Mouse (Mus musculus) lung, embryonic 14.5 days (tissue): ENCODE data around the gene Sh3bp5. TPM values are rescaled to one million over a fixed set of nuclear protein-coding genes. Genes with fewer than 3 reads are reported as not detected.

Experiments used
- ATAC-seq: fragments of 200-750 bp; cut with Nextera tagmentation; 2 replicates; pipeline ENCODE4 v1.8.0; 2017; ENCODE audit warnings: mild to moderate bottlenecking, moderate TSS enrichment, moderate library complexity; ENCODE audit not compliant: insufficient read depth
- DNase-seq: peaks from one replicate; pipeline ENCODE4 v3.0.0-alpha.2; 2015
- H3K27ac ChIP-seq: fragments of 300-500 bp; sonication (generic); 2 replicates; pipeline ENCODE4 v1.5.1; 2014; ENCODE audit warnings: low read depth, mild to moderate bottlenecking, moderate library complexity
- H3K27me3 ChIP-seq: fragments of 300-500 bp; sonication (generic); 2 replicates; pipeline ENCODE4 v1.6.1; 2014; ENCODE audit warnings: low read length, control low read depth; ENCODE audit not compliant: insufficient read depth
- H3K36me3 ChIP-seq: fragments of 300-500 bp; sonication (generic); 2 replicates; pipeline ENCODE4 v1.6.1; 2014; ENCODE audit warnings: control low read depth; ENCODE audit not compliant: insufficient read depth
- H3K4me1 ChIP-seq: fragments of 300-500 bp; sonication (generic); 2 replicates; pipeline ENCODE4 v1.6.1; 2014; ENCODE audit warnings: antibody characterized with exemption, control low read depth; ENCODE audit not compliant: insufficient read depth
- H3K4me2 ChIP-seq: fragments of 300-500 bp; sonication (generic); 2 replicates; pipeline ENCODE4 v1.6.1; 2014; ENCODE audit warnings: mild to moderate bottlenecking
- H3K4me3 ChIP-seq: fragments of 300-500 bp; sonication (generic); 2 replicates; pipeline ENCODE4 v1.5.1; 2014; ENCODE audit warnings: low read depth, low read length
- H3K9ac ChIP-seq: fragments of 300-500 bp; sonication (generic); 2 replicates; pipeline ENCODE4 v1.6.1; 2014
- H3K9me3 ChIP-seq: fragments of 300-500 bp; sonication (generic); 2 replicates; pipeline ENCODE4 v1.6.1; 2016; ENCODE audit warnings: low read depth, low read length, control low read depth
- CTCF ChIP-seq: IDR thresholded peaks from 2 replicates; pipeline ENCODE4 v1.5.1; 2016; ENCODE audit warnings: antibody characterized with exemption, low read depth
- WGBS: fragments of 180-500 bp; shearing (Covaris S2); extraction: QIAGEN DNeasy Blood & Tissue Kit; methylation state at CpG from one replicate; pipeline ENCODE4 v1.1.7; 2014; 5-methylcytosine and 5-hydroxymethylcytosine counted together
- polyA plus RNA-seq: library from polyadenylated mRNA; unstranded; fragments of >200 nt; fragmentation: Nextera tagmentation; extraction: Ambion mirVana; gene quantifications from 2 replicates; pipeline ENCODE4 v1.2.1, GENCODE M21; 2014

Sh3bp5 gene
- polyA plus RNA-seq, result 12.8 and 14.8 TPM in 2 replicates

DNA sequence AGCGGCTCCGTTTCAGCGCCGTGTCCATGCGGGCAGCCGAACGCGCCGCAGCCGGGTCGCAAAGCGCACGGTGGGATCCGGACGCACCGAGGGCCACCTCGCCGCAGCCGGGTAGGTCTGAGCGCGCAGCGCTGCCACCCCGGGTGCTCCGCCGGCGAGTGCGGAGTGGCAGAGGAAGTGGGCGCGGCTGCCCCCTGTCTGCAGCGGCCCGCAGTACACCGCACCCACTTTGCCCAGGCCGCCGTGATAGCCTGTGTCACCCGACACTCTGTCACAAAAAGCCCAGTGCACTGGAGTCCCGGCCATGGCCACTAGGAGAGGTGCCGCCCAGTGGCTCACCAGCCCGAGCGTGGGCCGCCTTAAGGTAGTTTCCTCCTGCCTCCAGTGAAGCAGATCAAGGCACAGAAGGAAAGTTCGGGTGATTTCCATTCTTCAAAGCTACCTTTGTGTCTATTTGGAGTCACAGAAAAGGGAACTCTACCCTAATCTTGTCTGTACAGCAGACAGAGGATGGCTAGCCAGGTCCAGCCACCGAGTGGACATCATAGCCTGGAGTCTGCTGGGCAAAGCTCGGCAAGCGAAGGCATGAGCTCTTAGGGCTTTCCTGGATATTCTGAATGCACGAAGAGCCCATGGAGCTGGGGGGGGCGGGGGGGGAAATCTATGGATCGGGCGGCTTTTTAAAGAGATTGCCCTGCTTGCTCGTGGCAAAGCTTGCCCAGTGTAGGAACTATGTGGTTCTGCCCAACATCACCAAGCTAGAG, at the start of gene Sh3bp5:
TSS of gene Sh3bp5 (minus strand) at position 149 of the 764 bp plus-strand sequence.
- 7% methylated on average over 49 of the region's 49 CpGs for WGBS
- Histone ChIP-seq H3K9ac (peak within 1 kb of the TSS; percentile 64), H3K4me2 (peak within 1 kb of the TSS; percentile 88), H3K27me3 (no peaks in the 10 kb centered on the region), H3K4me1 (peaks cover 14% of the 10 kb centered on the region), H3K9me3 (no peaks in the 10 kb centered on the region), H3K4me3 (peak within 1 kb of the TSS; percentile 70), H3K36me3 (no peaks in the 10 kb centered on the region), H3K27ac (no peak within 1 kb of the TSS; the same call in 1 of the 2 replicates)
- peak; percentile 90 for ATAC-seq
- peak; percentile 92 for TF ChIP-seq CTCF
- peak; percentile 92 for DNase-seq

DNA sequence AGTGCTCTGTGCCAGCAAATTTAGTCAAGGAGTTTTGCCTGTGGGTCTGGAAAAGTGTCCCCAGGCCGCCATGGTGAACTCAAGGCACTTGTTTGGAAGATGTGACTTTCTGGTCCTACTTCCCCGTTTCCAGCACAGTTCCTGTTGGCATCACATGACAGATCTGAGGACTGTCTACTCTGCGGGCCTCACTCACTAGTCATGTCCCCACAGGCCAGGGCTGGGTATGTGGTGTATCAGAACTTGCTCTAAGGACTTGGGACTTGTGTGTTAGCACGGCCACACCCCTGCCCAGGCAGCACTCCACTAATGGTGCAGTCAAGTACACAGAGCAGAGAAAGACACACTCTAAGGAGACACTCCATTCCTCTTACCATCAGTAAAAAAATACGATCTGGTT, 46.5 kb upstream of the Sh3bp5 start:
- no peak for DNase-seq
- H3K4me3 ChIP-seq, result no peak overlapping the region

DNA sequence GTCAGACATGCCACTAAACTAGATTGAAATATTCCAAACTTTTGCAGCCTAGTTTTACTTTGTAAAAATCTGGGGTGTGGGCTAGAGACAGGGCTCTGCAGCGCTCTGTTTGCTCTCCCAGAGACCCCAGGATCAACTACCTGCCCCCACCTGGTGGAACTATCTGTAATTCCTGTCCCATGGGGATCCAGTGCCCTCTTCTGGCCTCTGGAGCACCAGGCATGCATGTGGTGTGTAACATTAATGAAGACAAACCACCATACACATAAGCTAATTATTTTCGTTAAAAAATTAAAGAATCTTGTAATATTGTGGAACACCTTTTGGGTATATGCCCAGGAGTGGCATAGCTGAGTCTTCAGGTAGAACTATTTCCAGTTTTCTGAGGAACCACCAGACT, 37.4 kb upstream of the Sh3bp5 start:
- no peak overlapping the region for H3K27ac ChIP-seq
- no peaks in the 10 kb centered on the region for H3K9me3 ChIP-seq
- H3K27me3 ChIP-seq, result no peaks in the 10 kb centered on the region
- TF ChIP-seq CTCF, result peak; percentile 26; the same call in 1 of the 2 replicates
- DNase-seq (no peak), ATAC-seq (no peak)
- no peaks in the 10 kb centered on the region for H3K4me1 ChIP-seq
- no peak overlapping the region for H3K4me3 ChIP-seq
- H3K36me3 ChIP-seq, result peaks cover 1% of the 10 kb centered on the region; the same call in 1 of the 2 replicates
- no peak overlapping the region for H3K4me2 ChIP-seq
- WGBS, result 76% methylated on average over 2 of the region's 2 CpGs
- H3K9ac ChIP-seq, result no peak overlapping the region

More for the DNA sequence above, 46.5 kb upstream of the Sh3bp5 start:
- H3K36me3 ChIP-seq, result peaks cover 92% of the 10 kb centered on the region
- H3K4me2 ChIP-seq, result no peak overlapping the region
- H3K4me1 ChIP-seq, result no peaks in the 10 kb centered on the region
- H3K9ac ChIP-seq, result no peak overlapping the region
- 88% methylated on average over 5 of the region's 5 CpGs for WGBS
- no peaks in the 10 kb centered on the region for H3K9me3 ChIP-seq
- H3K27ac ChIP-seq, result no peak overlapping the region
- ATAC-seq, result no peak
- no peak for TF ChIP-seq CTCF
- no peaks in the 10 kb centered on the region for H3K27me3 ChIP-seq

DNA sequence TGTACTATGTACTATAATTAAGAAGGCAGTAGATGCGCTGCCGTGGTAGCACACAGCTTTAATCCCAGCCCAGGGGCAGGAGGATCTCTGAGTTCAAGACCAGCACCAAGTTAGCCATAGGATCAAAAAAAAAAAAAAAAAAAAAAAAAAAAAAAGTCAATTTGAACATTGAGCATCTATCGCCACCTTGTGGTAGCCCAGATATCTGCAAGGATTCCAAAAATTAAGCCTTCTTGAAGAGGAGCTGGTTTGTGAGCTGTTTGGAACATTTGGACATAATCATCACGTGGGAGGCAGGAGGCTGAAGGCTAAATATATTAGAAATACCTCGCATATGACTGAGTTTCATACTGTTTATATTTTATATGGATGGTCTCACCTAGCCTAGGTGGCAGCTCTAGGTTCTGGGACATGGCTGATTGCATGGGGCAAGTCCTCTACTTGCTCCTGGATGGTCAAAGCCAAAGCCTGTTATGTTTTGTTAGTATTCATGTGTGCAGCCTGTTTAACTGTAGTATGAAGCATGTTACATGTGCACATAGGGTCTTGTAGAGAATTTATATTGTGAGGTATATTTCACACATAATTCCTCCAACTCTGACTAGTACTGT, 36.7 kb upstream of the Sh3bp5 start:
- H3K4me1 ChIP-seq, result no peaks in the 10 kb centered on the region
- TF ChIP-seq CTCF, result peak; percentile 81
- H3K4me3 ChIP-seq, result no peak overlapping the region
- WGBS, result 5% methylated on average over 5 of the region's 5 CpGs
- ATAC-seq (no peak), DNase-seq (peak; percentile 92)
- H3K9me3 ChIP-seq, result no peaks in the 10 kb centered on the region
- no peak overlapping the region for H3K27ac ChIP-seq
- no peaks in the 10 kb centered on the region for H3K36me3 ChIP-seq
- no peak overlapping the region for H3K4me2 ChIP-seq
- no peak overlapping the region for H3K9ac ChIP-seq
- no peaks in the 10 kb centered on the region for H3K27me3 ChIP-seq

DNA sequence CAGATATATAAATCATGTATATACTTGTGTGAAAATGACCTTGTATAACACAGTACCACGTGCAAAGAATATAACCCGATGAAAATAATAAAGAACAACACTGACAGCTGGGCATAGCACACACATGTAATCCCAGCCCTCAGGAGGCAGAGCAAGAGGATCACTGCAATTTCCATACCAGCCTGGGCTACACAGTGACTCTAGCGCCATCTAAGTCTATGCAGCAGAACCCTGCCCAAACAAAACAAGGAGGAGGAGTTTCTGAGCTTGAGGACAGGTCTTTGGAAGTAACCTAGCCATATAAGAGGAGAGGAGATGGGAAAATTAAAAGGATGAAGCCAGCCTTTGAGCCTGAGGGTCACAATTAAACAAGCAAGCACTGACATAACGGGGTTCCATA, 33.8 kb upstream of the Sh3bp5 start:
- Histone ChIP-seq H3K27me3 (no peaks in the 10 kb centered on the region), H3K4me3 (no peak overlapping the region), H3K9ac (no peak overlapping the region), H3K9me3 (no peaks in the 10 kb centered on the region), H3K4me1 (no peaks in the 10 kb centered on the region), H3K36me3 (no peaks in the 10 kb centered on the region), H3K27ac (no peak overlapping the region), H3K4me2 (no peak overlapping the region)
- no peak for DNase-seq
- 52% methylated on average over 4 of the region's 4 CpGs for WGBS
- ATAC-seq, result no peak
- TF ChIP-seq CTCF, result 0 out of 2 replicates have a peak, but pooled peaks have one; percentile 13

DNA sequence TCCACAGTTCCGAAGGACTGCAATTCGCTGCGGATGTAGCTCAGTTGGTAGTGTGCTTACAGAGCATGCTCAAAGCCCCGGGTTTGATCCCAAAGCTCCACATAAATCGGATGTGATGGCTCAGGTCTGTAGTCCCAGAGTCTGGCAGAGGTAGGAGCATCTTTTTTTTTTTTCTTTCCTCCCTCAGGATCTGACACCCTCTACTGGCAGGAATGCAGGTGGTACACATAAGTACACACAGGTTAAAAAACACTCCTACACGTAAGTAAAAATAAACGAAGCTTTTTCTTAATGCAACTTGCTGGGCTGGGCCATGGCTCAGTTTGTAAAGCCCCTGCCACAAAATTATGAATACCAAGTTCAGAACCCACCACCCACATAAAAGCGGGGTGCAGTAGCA, 28.3 kb upstream of the Sh3bp5 start:
- DNase-seq, result peak; percentile 44
- TF ChIP-seq CTCF, result peak; percentile 60
- H3K4me1 ChIP-seq, result no peaks in the 10 kb centered on the region
- 48% methylated on average over 8 of the region's 8 CpGs for WGBS
- H3K27me3 ChIP-seq, result no peaks in the 10 kb centered on the region
- no peak overlapping the region for H3K4me2 ChIP-seq
- H3K27ac ChIP-seq, result no peak overlapping the region
- H3K4me3 ChIP-seq, result no peak overlapping the region
- no peak overlapping the region for H3K9ac ChIP-seq
- H3K36me3 ChIP-seq, result no peaks in the 10 kb centered on the region
- H3K9me3 ChIP-seq, result no peaks in the 10 kb centered on the region
- ATAC-seq, result no peak

DNA sequence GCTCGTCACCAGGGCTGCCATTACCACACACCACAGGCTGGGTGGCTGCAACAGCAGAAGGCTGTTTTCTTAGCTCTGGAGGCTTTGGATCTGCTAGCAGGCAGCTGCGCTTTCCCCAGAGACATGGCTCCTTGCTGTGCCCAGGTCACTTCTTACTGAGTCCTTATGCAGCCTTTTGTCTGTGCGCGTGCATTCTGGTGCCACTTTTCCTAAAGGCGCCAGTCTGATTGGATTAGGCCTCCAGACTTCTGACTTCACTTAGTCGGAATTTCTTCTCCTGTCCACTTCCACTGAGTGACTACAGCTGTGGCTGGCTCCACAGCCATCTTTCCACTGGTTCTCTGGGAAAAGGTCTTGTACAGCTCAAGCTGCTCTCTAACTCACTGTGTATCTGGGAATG, 27.0 kb upstream of the Sh3bp5 start:
- ATAC-seq (peak; percentile 41; the same call in 1 of the 2 replicates), DNase-seq (peak; percentile 34)
- H3K27ac ChIP-seq, result no peak overlapping the region; the same call in 1 of the 2 replicates
- H3K27me3 ChIP-seq, result no peaks in the 10 kb centered on the region
- TF ChIP-seq CTCF, result no peak
- no peaks in the 10 kb centered on the region for H3K36me3 ChIP-seq
- no peaks in the 10 kb centered on the region for H3K4me1 ChIP-seq
- no peak overlapping the region for H3K4me2 ChIP-seq
- no peak overlapping the region for H3K4me3 ChIP-seq
- WGBS, result 71% methylated on average over 6 of the region's 6 CpGs
- H3K9me3 ChIP-seq, result no peaks in the 10 kb centered on the region
- H3K9ac ChIP-seq, result no peak overlapping the region
